Mouse (Mus musculus) forebrain, embryonic 15.5 days (tissue): ENCODE data around the gene Cds2. TPM values are rescaled to one million over a fixed set of nuclear protein-coding genes. Genes with fewer than 3 reads are reported as not detected.
"Not testable (repeated sequence)": the region's sequence is repeated elsewhere in the genome, so short reads cannot be mapped to it uniquely, and the experiment has no call there.

Experiments
- ATAC-seq: fragments of 200-750 bp; cut with Nextera tagmentation; replicated peaks from 2 replicates; pipeline ENCODE4 v1.8.0; 2017; ENCODE audit warnings: mild to moderate bottlenecking, moderate TSS enrichment, moderate library complexity
- H3K27ac ChIP-seq: fragments of 300-500 bp; sonication (generic); replicated peaks from 2 replicates; pipeline ENCODE4 v1.5.1; 2015; ENCODE audit warnings: mild to moderate bottlenecking, inconsistent platforms
- H3K27me3 ChIP-seq: fragments of 300-500 bp; sonication (generic); 2 replicates; pipeline ENCODE4 v1.6.1; 2015; ENCODE audit warnings: inconsistent platforms
- H3K36me3 ChIP-seq: fragments of 300-500 bp; sonication (generic); 2 replicates; pipeline ENCODE4 v1.6.1; 2015; ENCODE audit warnings: mild to moderate bottlenecking, inconsistent platforms
- H3K4me1 ChIP-seq: fragments of 300-500 bp; sonication (generic); 2 replicates; pipeline ENCODE4 v1.6.1; 2015; ENCODE audit warnings: inconsistent platforms
- H3K4me2 ChIP-seq: fragments of 300-500 bp; sonication (generic); replicated peaks from 2 replicates; pipeline ENCODE4 v1.6.1; 2015; ENCODE audit warnings: mild to moderate bottlenecking, inconsistent platforms
- H3K4me3 ChIP-seq: fragments of 300-500 bp; sonication (generic); 2 replicates; pipeline ENCODE4 v1.5.1; 2015; ENCODE audit warnings: mild to moderate bottlenecking, inconsistent platforms
- H3K9ac ChIP-seq: fragments of 300-500 bp; sonication (generic); replicated peaks from 2 replicates; pipeline ENCODE4 v1.6.1; 2015; ENCODE audit warnings: mild to moderate bottlenecking, inconsistent platforms
- H3K9me3 ChIP-seq: fragments of 300-500 bp; sonication (generic); 2 replicates; pipeline ENCODE4 v1.6.1; 2016; ENCODE audit warnings: inconsistent platforms
- WGBS: fragments of 180-500 bp; shearing (Covaris S2); methylation state at CpG from one replicate; pipeline ENCODE4 v1.1.7; 2015; ENCODE audit warnings: mixed read lengths; 5-methylcytosine and 5-hydroxymethylcytosine counted together
- polyA plus RNA-seq: library from polyadenylated mRNA; unstranded; fragments of >200 nt; fragmentation: Nextera tagmentation; extraction: Ambion mirVana; gene quantifications from 2 replicates; pipeline ENCODE4 v1.2.1, GENCODE M21; 2015

The Cds2 gene
- polyA plus RNA-seq, 1 experiment from 2014 or later = 25.7 TPM

DNA sequence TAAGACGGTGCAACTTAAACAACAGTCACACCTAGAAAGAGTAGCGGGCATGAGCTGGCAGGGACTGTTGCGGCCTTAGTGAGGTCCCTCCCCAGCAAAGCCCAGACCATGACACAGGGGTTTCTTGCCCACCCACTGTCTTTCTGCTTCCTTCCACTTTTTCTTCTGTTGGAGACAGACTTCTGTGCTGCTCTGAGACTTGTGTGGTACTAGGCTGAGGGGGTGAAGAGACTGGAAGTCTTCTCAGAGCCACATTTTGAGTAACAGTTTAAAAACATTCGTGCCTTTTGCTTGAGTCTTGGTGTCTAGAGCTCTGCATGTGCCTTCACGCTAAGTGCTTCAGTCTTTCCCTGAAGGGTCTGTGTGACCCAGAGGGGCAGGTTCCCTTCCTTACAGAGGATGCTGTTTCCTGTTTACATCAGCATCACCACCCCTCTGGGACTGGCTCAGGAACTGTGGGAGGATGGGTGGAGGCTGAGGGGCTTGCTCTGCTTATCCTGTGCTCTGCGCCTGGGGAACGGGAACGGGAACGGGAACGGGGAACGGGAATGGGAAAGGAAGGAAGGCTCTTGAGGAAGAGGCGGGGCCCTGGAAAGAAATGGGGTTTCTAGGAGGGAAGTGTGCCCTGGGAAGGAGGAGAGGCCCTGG lies 21.7 kb downstream of the Cds2 start:
- 87% methylated on average over 12 of the region's 12 CpGs for WGBS
- Histone ChIP-seq H3K4me3 (no peak overlapping the region), H3K4me2 (no peak overlapping the region), H3K27ac (peak overlapping the region; percentile 31; the same call in 1 of the 2 replicates), H3K4me1 (peaks cover 31% of the 10 kb centered on the region), H3K9me3 (no peaks in the 10 kb centered on the region), H3K27me3 (no peaks in the 10 kb centered on the region), H3K9ac (no peak overlapping the region), H3K36me3 (no peaks in the 10 kb centered on the region)
- ATAC-seq = no peak; the same call in 1 of the 2 replicates

GRCm38 (mm10) chr2:132285722-132286121 lies 22.8 kb downstream of the Cds2 start:
- not testable (repeated sequence) for H3K9me3 ChIP-seq, ATAC-seq

DNA sequence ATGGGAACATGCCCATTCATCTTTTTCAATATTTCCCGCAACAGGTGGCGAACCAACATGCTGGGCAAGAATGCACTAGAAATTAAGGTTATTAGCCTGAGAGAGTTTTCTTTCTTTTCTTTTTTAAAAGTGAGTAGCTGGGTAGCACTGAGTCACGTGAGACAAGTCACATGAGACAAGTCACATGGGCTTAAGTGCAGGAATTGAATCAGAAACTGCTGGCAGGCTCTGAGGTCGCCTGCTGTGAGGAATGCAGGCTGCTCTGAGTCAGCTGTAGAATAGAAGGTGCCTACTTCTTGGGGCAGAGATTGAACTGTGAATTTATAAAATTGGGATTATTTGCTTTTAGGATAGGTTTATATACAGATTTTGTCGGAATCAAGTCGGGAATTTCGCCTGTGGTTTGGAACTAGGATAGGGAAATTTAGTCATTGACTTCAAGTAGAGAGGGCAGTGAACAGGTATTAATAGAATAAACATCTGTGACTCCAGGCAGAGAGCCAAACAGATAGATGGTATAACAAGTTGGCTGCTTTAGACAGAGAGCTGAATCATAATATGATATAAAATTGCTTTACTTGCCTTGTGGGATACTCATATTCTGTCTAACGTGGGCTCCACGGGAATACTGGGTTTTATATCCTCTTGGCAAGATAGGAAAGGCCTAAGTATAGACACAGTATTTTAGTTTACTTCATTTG lies 23.6 kb downstream of the Cds2 start:
- Histone ChIP-seq H3K9me3 (no peaks in the 10 kb centered on the region), H3K27me3 (no peaks in the 10 kb centered on the region), H3K4me1 (peaks cover 35% of the 10 kb centered on the region), H3K36me3 (no peaks in the 10 kb centered on the region), H3K27ac (no peak overlapping the region), H3K4me3 (no peak overlapping the region), H3K4me2 (no peak overlapping the region), H3K9ac (no peak overlapping the region)
- 89% methylated on average over 9 of the region's 9 CpGs for WGBS
- no peak for ATAC-seq

More at GRCm38 (mm10) chr2:132285722-132286121, 22.8 kb downstream of the Cds2 start:
- not testable (repeated sequence) for H3K36me3 ChIP-seq, H3K4me2 ChIP-seq, H3K4me3 ChIP-seq, H3K27me3 ChIP-seq, H3K27ac ChIP-seq, H3K9ac ChIP-seq
- H3K4me1 ChIP-seq = peaks cover 31% of the 10 kb centered on the region
- WGBS = 94% methylated on average over 5 of the region's 5 CpGs

- 81% methylated on average over 5 of the region's 7 CpGs for WGBS
- not testable (repeated sequence) for H3K27ac ChIP-seq, H3K27me3 ChIP-seq, H3K9ac ChIP-seq, ATAC-seq, H3K4me3 ChIP-seq, H3K9me3 ChIP-seq, H3K4me2 ChIP-seq, H3K36me3 ChIP-seq
- H3K4me1 ChIP-seq = peaks cover 22% of the 10 kb centered on the region
These were observed 26.3 kb downstream of the Cds2 start for GRCm38 (mm10) chr2:132289213-132289612.

DNA sequence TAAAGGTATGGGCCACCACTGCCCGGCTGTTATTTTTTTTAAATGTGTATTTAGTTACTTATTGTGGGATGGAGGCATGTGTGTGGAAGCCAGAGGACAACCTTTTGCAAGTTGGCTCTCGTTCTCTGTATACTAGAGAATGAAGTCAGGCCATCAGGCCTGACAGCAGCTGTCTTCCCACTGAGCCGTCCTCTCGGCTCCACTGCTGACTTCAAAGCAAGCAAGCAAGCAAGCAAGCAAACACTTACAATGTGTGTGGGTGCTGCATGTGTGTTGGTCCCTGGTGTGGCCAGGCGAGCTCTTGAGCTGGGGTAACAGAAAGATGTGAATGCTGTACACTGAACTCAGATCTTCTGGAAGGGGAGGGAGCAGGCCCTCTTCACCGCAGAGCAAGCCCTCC lies 27.9 kb downstream of the Cds2 start:
- no peak overlapping the region for H3K4me3 ChIP-seq
- no peaks in the 10 kb centered on the region for H3K9me3 ChIP-seq
- H3K27ac ChIP-seq = no peak overlapping the region
- H3K36me3 ChIP-seq = peaks cover 19% of the 10 kb centered on the region
- ATAC-seq = no peak
- 79% methylated on average over 6 of the region's 6 CpGs for WGBS
- H3K4me1 ChIP-seq = peaks cover 19% of the 10 kb centered on the region
- no peak overlapping the region for H3K4me2 ChIP-seq
- no peak overlapping the region for H3K9ac ChIP-seq
- H3K27me3 ChIP-seq = no peaks in the 10 kb centered on the region

DNA sequence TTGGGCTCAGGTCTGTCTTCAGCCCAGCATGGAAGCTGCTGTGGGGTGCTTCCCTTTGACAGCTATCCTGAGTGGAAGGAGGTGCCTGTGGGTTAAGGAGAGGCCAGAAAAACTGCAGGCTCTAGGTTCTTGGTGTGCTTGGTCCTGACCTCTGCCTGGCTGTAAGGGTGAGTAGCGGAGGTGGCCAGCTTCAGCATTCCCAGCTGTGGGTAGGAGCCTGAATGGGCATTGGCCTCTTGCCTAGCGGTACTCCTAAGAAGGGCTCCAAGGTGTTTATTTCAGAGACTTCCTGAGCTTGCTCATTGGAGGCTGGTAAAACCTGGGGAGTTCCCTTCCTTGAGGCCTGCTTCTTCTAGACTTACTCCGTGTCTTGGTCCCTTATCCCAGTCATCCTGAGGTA lies 28.3 kb downstream of the Cds2 start:
- H3K4me1 ChIP-seq = peaks cover 19% of the 10 kb centered on the region
- no peak overlapping the region for H3K4me3 ChIP-seq
- no peak for ATAC-seq
- H3K9me3 ChIP-seq = no peaks in the 10 kb centered on the region
- H3K27ac ChIP-seq = no peak overlapping the region
- H3K9ac ChIP-seq = no peak overlapping the region
- no peaks in the 10 kb centered on the region for H3K27me3 ChIP-seq
- WGBS = 63% methylated on average over 3 of the region's 3 CpGs
- H3K36me3 ChIP-seq = peaks cover 24% of the 10 kb centered on the region
- no peak overlapping the region for H3K4me2 ChIP-seq

DNA sequence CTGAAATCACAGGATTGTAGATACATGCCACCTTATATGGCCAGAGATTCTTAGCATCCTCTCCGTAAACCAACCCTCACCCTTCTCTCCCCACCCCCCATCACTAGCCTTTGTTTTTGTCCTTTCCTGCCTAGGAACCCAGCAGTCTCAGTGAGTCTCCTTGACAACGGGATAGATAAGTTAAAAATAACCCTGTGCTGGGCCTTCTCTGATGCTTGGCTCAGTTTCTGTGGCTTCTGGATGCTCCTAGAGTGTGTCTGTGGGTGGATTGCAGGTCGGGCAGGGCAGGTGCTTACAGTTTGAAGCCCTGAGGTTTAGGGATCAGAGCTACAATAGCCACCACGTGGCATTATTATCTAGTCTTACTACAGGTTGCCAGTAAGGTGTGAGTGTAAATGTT lies 29.1 kb downstream of the Cds2 start:
- H3K4me3 ChIP-seq = no peak overlapping the region
- 16% methylated on average over 4 of the region's 4 CpGs for WGBS
- H3K9ac ChIP-seq = no peak overlapping the region
- peak overlapping the region; percentile 52 for H3K27ac ChIP-seq
- peaks cover 19% of the 10 kb centered on the region for H3K4me1 ChIP-seq
- no peak overlapping the region for H3K4me2 ChIP-seq
- no peaks in the 10 kb centered on the region for H3K27me3 ChIP-seq
- peak; percentile 71; the same call in 1 of the 2 replicates for ATAC-seq
- H3K9me3 ChIP-seq = no peaks in the 10 kb centered on the region
- peaks cover 27% of the 10 kb centered on the region for H3K36me3 ChIP-seq

- Histone ChIP-seq H3K27me3 (no peaks in the 10 kb centered on the region), H3K4me3 (no peak overlapping the region), H3K4me1 (peaks cover 19% of the 10 kb centered on the region), H3K4me2 (no peak overlapping the region), H3K27ac (no peak overlapping the region), H3K36me3 (peaks cover 43% of the 10 kb centered on the region), H3K9me3 (no peaks in the 10 kb centered on the region), H3K9ac (no peak overlapping the region)
- ATAC-seq = no peak
- 95% methylated on average over 10 of the region's 10 CpGs for WGBS
These were observed 30.9 kb downstream of the Cds2 start for GRCm38 (mm10) chr2:132293694-132294450.

- Histone ChIP-seq H3K27me3 (no peaks in the 10 kb centered on the region), H3K9ac (no peak overlapping the region), H3K4me1 (no peaks in the 10 kb centered on the region), H3K4me3 (no peak overlapping the region), H3K4me2 (no peak overlapping the region), H3K9me3 (no peaks in the 10 kb centered on the region), H3K36me3 (peaks cover 70% of the 10 kb centered on the region), H3K27ac (no peak overlapping the region)
- 95% methylated on average over 4 of the region's 4 CpGs for WGBS
- no peak for ATAC-seq
These were observed 35.3 kb downstream of the Cds2 start for GRCm38 (mm10) chr2:132298250-132298649.

GRCm38 (mm10) chr2:132301436-132301835 lies 38.5 kb downstream of the Cds2 start:
- H3K4me2 ChIP-seq = no peak overlapping the region
- no peak for ATAC-seq
- WGBS = 94% methylated on average over 4 of the region's 4 CpGs
- no peaks in the 10 kb centered on the region for H3K27me3 ChIP-seq
- no peaks in the 10 kb centered on the region for H3K9me3 ChIP-seq
- no peak overlapping the region for H3K9ac ChIP-seq
- no peak overlapping the region for H3K27ac ChIP-seq
- no peaks in the 10 kb centered on the region for H3K4me1 ChIP-seq
- peaks cover 66% of the 10 kb centered on the region for H3K36me3 ChIP-seq
- no peak overlapping the region for H3K4me3 ChIP-seq

DNA sequence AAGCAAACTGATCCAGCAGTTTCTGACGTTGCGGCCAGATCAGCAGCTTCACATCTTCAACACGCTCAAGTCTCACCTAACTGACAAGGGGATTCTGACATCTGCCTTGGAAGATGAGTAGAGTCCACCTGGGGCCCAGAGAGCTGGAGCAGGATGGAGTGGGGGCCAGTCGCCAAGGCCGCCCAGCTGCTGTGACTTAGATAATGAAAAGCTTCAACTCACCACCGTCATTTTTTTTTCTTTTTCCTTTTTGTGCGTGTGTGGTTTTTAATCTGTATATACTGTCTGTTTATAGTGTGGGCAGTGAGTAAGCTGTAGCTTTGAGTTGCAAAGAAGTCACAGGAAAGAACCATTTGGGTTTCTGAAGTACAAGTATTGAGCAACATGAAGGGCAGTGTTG lies 42.2 kb downstream of the Cds2 start:
- H3K4me1 ChIP-seq = no peaks in the 10 kb centered on the region
- no peak for ATAC-seq
- no peak overlapping the region for H3K4me2 ChIP-seq
- peaks cover 53% of the 10 kb centered on the region for H3K36me3 ChIP-seq
- no peak overlapping the region for H3K9ac ChIP-seq
- no peaks in the 10 kb centered on the region for H3K27me3 ChIP-seq
- H3K4me3 ChIP-seq = no peak overlapping the region
- no peak overlapping the region for H3K27ac ChIP-seq
- no peaks in the 10 kb centered on the region for H3K9me3 ChIP-seq
- WGBS = 95% methylated on average over 7 of the region's 7 CpGs

DNA sequence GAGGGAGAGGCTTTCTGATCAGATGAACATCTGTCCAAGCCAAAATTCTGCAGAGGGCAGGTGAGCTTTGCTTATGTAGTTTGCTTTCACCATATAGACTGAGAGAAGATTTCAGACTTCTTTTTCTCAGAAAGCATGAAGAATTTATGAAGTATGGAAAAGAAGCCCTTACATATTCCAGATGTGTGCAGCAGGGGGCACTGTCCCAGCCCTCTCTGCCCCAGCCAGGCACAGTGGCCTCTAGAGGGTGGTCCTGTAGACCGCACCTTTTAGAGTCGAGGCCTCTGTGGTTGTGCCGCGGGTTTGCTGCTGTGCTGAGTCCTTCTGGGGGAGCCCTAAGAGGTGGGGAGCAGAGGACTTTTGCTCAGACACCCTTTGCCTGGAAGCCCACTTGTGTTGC lies 43.0 kb downstream of the Cds2 start:
- ATAC-seq = no peak
- H3K27ac ChIP-seq = no peak overlapping the region
- no peaks in the 10 kb centered on the region for H3K9me3 ChIP-seq
- peaks cover 53% of the 10 kb centered on the region for H3K36me3 ChIP-seq
- no peak overlapping the region for H3K4me2 ChIP-seq
- 54% methylated on average over 4 of the region's 4 CpGs for WGBS
- no peak overlapping the region for H3K9ac ChIP-seq
- no peak overlapping the region for H3K4me3 ChIP-seq
- no peaks in the 10 kb centered on the region for H3K4me1 ChIP-seq
- H3K27me3 ChIP-seq = no peaks in the 10 kb centered on the region
